Mouse (Mus musculus): Measurements from ENCODE around the gene Anpep.

The Anpep gene

DNA sequence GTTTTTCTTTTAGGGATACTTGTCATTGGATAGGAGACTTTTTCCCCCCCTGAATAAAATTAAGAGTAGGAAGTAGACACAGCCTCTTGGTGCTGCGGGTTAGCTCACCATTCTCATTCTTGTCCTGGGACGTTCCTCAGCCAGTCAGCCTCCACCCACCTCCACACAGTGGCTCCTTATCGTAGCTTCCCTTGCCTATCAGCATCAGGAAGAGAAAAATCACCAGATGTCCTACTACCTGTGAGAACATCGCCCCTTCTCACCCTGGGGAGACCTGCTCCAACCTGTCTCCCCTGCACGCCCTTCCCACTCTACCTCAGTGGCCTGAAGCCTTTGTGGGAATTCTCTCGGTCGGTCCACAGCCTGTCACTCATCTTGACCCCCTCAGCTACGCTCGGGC lies at the start of gene Anpep:
Gene Anpep, minus strand, starts transcription at position 249 of the 400 bp plus-strand sequence.
- no peak for DNase-seq (ENCODE audit: low spot score)

DNA sequence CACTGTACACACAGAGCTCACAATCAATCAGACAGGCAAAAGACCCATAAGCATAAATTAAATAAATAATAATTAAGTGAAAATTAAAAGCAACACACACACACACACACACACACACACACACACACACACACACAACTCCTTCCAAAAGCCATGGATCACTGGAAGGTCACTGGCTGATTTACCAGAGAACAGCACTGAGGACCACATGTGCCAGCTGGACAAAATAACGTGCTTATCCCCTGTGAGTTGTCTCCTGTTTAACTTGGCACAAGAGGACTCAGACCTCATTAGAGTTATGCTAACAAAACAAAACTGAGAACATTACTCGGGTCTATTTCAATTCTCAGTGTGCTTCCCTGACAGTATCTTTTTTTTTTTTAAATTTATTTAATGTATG lies 46.5 kb upstream of the Anpep start:
- no peak for DNase-seq (ENCODE audit: low spot score)

DNA sequence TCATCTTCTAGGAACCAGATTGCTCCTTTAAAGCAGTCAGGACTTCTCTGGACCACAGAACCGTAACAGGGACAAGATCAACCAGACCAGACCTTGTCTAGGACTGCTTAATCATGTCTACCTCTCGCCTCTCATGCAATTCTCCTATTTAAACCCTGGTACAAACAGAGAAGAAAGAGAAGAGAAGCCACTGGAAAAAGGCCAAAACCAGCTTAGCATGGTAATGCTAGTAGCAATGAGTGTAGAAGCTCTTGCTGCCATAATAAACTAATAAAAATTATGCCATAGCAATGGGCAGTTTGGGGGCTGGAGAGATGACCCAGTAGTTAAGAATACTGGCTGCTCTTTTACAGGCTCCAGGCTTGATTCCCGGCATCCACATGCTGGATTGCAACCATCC lies 46.1 kb upstream of the Anpep start:
- no peak for DNase-seq (ENCODE audit: low spot score)

DNA sequence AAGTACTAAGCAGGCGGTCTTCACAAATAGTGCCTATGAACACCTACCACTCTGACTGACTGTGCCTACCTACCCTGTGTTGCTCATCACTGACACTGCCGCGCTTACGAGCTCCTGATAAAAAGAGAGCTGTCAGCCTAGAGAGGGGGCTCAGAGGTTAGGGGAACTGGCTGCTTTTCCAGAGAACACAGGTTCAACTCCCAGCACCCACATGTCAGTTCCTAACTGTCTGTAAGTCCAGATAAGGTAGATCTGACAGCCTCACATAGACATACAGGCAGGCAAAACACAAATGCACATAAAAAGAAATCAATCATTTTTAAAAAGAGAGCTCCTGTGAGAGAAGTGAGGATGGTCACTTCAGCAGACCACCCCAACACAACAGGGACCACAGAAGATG lies 44.3 kb upstream of the Anpep start:
- no peak for DNase-seq (ENCODE audit: low spot score)

DNA sequence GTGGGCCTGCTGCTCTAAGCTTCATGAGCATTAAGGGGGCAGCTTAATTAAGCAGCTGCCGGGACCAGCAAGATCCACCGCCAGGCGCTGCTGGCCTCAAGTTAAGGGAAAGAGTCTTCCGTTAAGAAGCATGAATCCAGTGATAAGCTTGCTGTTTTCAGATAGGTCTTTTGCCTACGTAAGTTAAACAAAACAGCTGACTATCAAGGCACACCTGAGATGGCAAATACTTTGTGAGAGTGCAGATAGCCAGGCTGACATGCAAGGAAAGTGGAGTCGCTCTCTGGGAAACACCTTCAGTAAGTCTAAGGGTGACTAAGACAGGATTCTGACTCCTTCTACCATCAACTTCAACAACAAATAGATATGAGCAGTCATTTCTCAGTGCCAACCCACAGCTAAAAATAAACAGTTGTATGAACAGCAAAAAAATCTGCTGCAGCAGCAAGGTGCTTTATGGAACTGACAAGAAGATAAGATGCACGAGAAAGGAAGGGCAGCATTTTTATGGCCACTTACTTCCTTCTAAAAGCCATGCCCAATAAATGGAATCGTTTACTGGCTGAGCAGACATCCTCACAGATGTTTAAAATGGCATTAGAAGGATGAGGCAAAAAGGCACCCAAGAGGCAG lies 42.4 kb upstream of the Anpep start:
- no peak for DNase-seq (ENCODE audit: low spot score)

DNA sequence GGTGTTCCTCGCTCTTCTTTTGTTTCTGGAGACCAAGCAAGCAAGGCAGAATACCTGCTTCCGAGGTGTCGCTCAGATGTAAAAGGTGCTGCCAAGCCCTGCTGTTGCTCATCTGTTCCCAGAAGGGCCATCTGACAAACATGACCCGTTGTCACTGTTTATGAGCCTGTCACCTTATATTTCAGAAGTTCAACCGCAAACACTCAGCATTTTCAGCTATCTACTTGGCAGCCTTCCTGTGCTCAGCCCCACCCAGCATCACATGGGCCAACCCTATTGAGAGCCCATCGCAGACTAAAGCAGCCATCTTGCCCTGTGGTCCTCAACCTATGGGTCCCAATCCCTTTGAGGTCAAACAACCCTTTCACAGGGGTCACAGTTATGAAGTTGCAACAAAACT lies 39.9 kb upstream of the Anpep start:
- DNase-seq (ENCODE audit: low spot score) = no peak

DNA sequence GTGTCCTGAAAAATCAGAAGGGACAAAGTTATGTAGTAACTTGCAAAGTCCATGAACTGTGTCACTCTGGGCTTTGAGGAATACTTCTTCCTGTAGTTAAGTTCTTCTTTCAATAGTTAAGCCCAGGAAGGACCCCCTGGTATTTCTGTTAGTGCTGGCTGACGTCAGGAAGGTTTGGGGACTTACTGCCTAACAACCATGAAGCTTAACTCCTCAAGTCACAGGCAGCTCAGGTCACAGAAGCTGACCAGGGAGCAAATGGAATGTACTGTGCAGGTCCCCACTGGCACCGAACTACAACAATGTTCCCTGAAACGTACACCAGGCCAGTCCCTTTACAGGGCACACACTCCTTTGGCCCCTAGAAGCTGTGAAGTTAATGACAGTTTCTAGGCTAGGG lies 34.4 kb upstream of the Anpep start:
- no peak for DNase-seq (ENCODE audit: low spot score)

DNA sequence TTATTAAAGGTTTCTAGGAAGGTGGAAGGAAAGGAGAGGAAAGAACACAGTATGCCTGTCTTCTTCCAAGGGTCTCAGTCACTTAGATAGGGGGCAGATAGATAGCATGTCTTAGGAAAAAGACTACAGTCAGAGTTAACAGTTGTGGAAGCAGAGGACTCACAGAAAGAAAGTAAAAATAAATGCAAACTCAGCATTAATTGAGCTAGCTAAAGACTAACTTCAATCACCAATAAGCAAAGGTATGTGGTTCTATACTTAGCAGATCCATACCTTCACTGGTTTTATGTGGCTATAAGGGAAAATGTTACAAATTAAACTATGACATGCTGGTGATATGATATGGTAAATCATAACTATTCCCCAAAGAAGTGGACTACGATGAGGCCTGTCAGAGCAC lies 33.9 kb upstream of the Anpep start:
- no peak for DNase-seq (ENCODE audit: low spot score)

DNA sequence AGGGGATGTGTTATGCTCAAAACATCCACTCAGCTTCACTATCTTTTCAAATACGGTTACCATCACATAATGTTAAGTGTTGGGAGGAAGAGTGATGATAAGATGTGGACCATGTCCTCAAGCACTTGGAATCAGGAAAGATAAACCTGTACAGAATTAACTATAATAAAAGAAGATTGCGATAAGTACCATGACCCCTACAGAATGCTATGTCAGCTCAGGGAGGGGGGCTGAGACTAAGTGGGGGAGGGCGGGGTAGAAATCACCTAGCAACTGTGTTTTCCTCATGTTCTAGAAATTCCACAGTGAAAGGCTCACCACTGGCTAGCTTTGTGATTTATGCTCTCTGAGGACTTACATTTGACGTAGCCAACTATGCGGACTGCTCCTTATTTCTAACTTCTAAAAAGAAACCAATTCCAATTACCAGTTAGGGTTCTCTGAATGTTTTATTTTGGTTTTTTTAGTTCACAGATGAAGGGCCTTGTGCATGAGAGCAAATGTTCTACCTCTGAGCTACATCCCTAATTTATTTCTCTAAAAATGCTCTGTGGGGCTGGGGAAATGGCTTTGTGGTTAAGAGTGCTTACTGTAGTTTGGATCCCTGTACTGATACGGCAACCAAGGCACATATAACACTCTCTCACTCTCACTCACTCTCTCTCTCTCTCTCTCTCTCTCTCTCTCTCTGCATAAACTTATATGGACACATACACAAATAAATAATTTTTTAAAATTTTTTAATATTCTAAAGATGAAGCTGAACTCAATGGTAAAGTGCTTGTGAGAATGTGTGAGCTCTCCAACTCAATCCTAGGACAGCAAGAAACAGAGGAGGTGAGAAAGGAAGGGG lies 31.9 kb upstream of the Anpep start:
- DNase-seq (ENCODE audit: low spot score) = no peak

DNA sequence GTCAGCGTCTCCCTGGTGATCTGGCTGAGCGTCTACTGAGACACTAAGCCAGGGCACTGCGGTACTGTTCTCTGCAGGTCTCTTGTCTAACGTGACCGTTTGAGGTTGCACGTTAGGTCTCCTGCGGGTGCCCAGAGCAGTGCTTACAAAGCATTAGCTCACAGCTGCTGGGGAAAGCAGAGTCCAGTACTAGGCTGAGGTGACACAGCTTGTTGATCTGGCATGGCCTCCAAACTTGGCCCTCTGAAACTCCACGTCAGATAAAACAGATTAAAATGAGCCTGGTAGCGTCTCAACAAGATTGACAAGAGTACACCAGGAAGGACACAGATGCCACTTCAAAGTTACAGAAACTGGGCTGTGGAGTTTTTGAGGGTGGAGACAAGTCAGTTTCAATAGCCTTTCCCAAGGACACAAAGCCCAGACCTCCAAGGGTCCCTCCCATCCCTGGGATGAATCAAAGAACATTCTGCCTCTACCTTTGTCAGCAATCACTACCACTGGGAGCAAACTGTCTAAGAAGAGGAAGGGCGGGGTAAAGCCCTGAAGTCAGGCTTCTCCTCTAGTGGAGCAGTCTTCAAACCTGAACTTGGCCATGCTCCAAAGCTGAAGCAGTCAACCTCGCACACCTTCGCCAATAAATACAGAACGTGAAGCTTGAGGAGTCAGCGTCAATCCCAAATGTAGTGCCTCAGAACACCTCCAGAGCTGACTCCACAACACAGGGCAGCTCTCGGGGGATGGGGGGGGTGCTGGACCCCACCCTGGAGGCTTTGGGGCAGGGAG lies 29.8 kb upstream of the Anpep start:
- no peak for DNase-seq (ENCODE audit: low spot score)

DNA sequence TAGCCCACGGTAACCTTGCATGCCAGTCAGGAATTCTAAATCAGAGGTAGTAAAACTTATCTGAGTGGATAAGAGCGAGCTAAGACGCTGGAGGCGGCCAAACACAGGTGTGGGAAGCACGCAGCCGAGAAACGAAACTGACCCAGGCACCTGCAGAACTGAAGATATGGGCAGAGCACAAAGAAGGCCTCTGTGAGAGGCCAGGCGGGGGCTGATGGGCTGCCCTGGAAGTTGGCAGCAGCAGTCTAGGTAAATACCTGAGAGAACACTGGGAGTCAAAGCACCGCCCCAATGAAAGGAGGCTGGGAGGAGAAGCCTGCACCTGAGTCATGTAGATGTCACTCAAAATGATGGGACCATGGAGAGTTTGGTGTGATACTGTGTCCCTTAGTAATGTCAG lies 27.7 kb upstream of the Anpep start:
- no peak for DNase-seq (ENCODE audit: low spot score)

DNA sequence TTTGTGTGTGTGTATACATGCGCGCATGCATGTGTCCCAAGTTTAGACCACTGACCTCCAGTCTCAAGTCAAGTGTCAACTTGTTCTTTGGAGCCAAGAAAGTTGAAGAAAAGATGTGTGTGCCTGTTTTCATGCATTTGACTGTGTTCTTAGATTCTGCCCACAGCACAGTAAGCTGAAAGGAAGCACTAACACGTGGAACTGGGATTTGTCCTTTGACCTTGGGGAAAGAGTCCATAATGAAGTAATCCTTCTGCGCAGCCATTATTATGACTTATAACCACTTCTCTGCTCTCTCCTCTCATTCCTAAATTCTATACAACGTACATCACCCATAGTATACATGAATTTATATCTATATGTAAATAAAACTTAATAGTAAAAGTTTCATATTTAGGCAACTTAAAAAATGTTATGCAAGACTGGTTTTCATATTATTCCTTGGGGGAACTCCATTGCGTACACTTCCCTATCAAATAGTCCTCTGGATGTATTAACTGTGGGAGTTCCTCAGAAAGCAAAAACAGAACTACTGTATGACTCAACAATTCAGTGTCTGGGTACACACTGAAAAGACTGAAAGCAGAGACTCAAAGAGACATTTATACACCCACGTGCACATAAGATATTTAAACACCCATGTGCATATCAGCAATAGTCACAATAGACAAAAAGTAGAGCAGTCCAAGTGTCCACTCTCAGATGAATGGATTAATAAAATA lies 22.9 kb upstream of the Anpep start:
- no peak for DNase-seq (ENCODE audit: low spot score)

DNA sequence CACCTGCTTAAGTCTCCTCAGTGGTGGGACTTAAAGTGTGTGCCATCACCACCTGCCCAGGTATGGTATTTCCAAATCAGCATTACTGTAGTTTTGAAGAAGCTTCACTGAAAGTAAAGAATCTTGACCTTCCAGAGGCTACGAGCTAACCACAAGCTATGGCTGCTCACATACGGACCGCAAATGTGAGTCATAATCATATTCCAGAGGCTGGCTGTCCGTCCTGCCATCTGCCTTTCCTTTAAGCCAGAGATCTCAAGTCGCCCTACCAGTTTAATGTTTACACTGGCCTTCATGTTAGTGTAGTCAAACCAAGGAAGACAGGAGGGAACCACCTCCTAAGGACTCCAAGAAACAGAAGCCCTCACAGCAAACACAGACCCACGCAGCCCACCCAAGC lies 21.0 kb upstream of the Anpep start:
- no peak for DNase-seq (ENCODE audit: low spot score)

DNA sequence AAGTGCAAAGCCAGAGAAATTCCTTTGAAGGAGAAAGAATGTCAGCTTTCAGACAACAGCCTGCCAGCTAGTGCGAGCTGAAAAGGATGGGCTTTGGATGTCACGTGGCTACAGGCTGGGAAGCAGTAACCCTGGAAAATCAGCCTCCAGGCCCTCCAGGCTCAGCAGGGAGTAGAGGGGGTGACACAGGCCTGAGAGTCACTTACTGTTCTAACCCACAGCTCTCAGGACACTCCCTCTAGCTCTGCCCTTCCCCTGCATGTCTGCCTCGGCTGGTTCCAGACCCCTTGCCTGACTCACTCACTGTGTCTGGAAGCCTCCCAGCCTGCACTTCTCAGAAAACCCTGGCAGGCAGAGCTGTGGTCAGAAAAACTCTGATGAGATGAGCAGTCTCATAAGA lies 20.1 kb upstream of the Anpep start:
- DNase-seq (ENCODE audit: low spot score) = no peak

DNA sequence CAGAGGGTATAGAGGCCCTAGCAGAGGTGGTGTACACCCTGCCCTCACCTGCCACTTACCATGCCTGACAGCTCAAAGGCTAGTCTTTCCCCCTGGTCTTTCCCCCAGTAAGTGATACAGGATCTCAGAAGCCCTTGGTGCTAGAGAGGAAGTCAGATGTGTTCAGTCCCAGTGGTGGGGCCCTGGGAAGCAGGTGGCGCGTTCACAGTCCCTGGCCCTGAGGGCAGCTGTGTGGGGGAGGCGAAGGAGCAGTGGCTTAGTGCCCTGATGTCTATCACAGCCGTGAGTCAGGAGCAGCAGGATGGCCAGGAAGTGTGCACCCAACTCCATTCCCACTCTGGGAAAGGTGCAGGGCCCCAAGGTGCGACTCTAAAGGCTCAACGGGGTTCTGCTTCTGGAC lies 19.2 kb upstream of the Anpep start:
- DNase-seq (ENCODE audit: low spot score) = no peak

DNA sequence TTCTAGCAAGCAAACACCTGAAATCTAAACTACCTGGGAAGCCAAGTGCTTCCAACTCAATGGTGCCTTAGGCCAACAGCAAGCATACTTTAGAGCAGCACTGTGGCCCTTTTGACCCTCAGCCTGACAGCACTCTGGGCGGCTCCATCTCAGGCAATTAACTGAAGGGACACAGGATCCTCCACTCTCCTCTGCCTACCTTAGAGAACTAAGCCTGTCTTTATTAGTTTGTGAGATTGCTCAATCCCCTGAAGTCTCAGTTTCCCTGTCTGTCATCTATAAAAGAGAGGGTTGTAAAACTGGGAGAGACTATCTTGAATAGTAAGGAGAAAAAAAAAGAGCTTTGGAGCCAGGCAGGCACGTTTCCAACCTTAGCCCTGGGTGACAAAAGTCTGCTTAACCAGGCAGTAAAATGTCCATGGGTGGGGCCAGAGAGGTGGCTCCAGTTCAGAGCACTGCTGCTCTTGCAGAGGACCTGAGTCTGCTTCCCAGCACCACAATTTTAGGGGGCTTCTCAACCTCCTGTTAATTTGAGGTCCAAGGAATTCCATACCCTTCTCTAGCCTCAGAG lies 17.7 kb upstream of the Anpep start:
- no peak for DNase-seq (ENCODE audit: low spot score)

DNA sequence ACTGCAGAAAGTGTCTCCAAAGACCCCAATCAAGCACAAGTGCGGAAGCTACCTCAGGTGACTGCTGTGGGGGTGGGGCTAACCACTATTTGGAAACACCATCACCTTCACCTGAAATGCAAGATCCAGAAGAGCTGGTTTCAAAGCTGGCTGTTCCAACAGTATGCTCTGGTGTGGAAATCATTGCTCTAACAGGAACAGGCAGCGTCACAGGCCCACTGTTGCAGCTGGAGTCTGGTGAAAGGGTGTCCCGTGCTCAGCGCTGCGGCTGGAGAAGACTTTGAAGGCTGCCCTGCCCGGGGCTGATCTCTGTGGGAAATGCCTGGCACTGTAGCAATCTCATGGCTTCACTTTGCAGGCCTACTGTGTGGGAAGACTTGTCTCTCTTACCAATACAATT lies 12.5 kb upstream of the Anpep start:
- DNase-seq (ENCODE audit: low spot score) = no peak

DNA sequence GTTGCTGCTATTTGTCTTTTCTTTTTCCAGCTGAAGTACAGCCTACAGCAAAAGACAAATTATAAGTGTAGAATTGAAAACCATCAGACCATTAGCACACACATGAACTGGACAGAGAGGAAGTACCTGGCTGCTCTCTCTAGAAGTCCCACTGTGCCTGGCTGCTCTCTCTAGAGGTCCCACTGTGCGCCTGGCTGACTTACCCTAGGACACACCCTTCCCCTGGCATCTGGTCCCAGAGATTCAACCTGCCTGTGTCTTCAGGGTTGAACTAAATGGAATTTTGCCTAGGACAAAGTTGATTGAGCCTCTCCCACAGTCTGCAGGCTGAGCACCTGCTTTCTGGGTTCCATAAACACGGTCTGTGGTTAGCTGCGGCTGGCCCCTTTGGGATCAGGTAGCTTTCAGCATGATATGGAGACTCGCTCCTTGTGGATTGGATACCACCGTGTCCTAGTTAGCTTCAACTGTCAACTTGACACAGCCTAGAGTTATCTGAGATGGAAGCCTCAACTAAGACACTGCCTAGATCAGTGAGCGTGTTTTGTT lies 11.0 kb upstream of the Anpep start:
- DNase-seq (ENCODE audit: low spot score) = no peak

DNA sequence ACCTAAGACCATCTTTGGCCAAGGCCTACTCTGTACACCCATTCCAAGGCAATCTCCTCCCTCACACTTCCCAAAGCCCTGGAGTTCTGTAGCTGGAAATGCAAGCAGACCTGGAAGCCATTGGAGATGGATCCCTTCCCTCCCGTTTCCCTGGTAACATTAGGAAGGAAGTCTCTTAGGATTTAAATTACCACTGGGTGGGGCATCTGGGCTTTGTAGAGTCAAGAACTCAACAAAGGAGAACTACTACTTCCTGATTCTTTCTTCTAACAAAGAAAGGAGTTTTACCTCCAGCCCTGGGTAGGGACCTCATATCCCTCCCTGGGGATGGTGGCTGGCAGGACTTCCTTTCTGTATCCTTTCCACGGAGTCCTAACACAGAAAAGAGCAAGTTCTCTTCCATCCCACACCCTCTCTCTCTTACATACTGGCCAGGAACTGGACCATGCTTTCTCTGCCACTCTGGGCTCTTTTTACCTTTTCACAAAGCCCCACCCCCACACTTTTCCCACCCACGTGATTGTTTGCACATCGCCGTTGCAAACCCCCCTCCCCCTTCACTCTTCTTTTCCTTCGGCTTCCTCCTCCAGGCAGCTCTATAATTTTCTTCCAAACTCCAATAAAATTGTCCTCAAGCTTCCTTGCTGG lies 8.3 kb upstream of the Anpep start:
- no peak for DNase-seq (ENCODE audit: low spot score)

DNA sequence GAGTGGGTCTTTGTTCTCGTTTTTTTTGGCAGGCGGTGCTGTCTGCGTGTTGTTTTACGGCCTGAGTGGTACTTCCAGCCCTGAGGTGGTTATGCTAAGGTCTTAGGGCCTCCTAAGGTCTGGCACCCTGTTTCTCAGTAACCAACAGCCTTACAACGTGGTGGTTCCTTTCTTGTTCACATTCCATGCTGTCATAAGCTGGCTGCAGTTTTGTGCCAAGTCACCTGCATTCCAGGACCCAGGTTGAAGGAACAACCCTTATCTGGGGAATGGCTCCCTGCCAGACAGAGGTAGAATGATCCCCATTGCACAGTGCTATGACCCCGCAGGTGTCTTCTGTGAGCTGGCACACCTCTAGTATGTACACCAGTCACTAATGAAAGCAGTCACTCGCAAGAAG lies 7.6 kb upstream of the Anpep start:
- no peak for DNase-seq (ENCODE audit: low spot score)

DNA sequence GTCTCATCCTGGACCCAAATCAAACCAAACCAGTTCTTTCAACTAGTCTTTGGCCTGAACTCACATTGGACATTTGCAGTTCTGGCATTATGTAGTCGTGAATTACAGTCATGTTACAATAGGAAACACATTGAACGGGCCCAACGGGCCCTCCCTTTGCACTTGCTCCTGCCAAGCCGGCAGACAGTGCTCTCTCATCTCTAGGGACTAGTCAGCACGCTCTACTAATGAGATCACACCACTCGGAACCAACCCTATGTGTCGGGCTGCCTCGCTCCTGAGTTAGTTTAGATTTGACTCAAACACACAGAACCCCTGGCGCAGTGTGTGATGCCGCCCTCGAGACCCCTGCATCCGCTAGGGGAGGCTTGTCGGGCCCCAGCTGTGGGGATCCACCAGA lies 7.0 kb upstream of the Anpep start:
- DNase-seq (ENCODE audit: low spot score) = no peak
